In genomic region chr11:53103601-53104325, GRCm38 (mm10) we compare ENCODE assay signal across 13 mouse cellular contexts.
A peak's percentile ranks its signal among the peaks of the same experiment; 100 is the strongest.
DNase-seq lines count a peak whose midpoint lies in the region; ATAC-seq lines count a peak whose summit lies in the region.
"Had no signal": no experiment of that assay in that cellular context is flagged by ENCODE, and none has a peak within 500 bp of the region (broad histone marks: within the 10 kb centered on the region; RNA-seq: fewer than 3 reads in every experiment).

No protein-coding gene starts in this region.

- no peak overlapping the region for H3K4me3 ChIP-seq in heart, embryonic 10.5 days
- H3K4me3 ChIP-seq: erythroblast, embryonic 14.5 days; midbrain, embryonic 15.5 days; stomach, embryonic 15.5 days had no signal

- DNase-seq in heart, adult 11 months = peak; percentile 97
- no peak for DNase-seq in heart, embryonic 10.5 days (ENCODE audit: low spot score)
- peak; percentile 79 for DNase-seq in Muller cell, postnatal 12 days (ENCODE audit: inconsistent ontology term)
- DNase-seq in gastrocnemius, postnatal 25 days = peak; percentile 78
- peak; percentile 67 for DNase-seq in kidney, adult 9 months
- DNase-seq in layer of hippocampus, adult 9-11 months = no peak
- DNase-seq in left cerebral cortex, postnatal 25 days (ENCODE audit: low spot score in 2 of 2) = no peak
- DNase-seq: cerebellum, postnatal 10 days; liver, postnatal 0 days had no signal

- H3K4me1 ChIP-seq in heart, embryonic 10.5 days = peaks cover 6% of the 10 kb centered on the region; the same call in 1 of the 2 replicates
- H3K4me1 ChIP-seq: midbrain, embryonic 15.5 days had no signal

- WGBS in heart, embryonic 10.5 days = 63% methylated on average over 10 of the region's 10 CpGs

- no peaks in the 10 kb centered on the region for H3K36me3 ChIP-seq in heart, embryonic 10.5 days
- H3K36me3 ChIP-seq: midbrain, embryonic 15.5 days; stomach, embryonic 15.5 days had no signal

- no peak for ATAC-seq in granulocyte monocyte progenitor cell, adult 5-6 weeks (replicated peaks; ENCODE audit: poor library complexity, severe bottlenecking)
- ATAC-seq: liver, postnatal 0 days; midbrain, embryonic 15.5 days had no signal

- 0 out of 2 replicates have a peak, but pooled peaks cover 4% of the 10 kb centered on the region for H3K27me3 ChIP-seq in heart, embryonic 10.5 days (ENCODE audit: insufficient read depth, poor library complexity, severe bottlenecking)
- H3K27me3 ChIP-seq: midbrain, embryonic 15.5 days; stomach, embryonic 15.5 days had no signal

- intact Hi-C loops in left cerebral cortex, postnatal 25 days (cut with DNase I) = no loop called here

- H3K27ac ChIP-seq in heart, embryonic 10.5 days = no peak overlapping the region
- H3K27ac ChIP-seq: midbrain, embryonic 15.5 days; stomach, embryonic 15.5 days had no signal

- no peaks in the 10 kb centered on the region for H3K9me3 ChIP-seq in heart, embryonic 10.5 days
- H3K9me3 ChIP-seq: midbrain, embryonic 15.5 days; stomach, embryonic 15.5 days had no signal

Comparison
In these comparisons a context has a peak if more than half of its experiments do, and no peak if none do; other contexts are left out.
1. DNase-seq: peak in heart, adult 11 months (single experiment), Muller cell, postnatal 12 days (single experiment), gastrocnemius, postnatal 25 days (single experiment) and kidney, adult 9 months (single experiment); none in heart, embryonic 10.5 days (single experiment), layer of hippocampus, adult 9-11 months (single experiment) and left cerebral cortex, postnatal 25 days (0 of 2).